Mouse (Mus musculus) heart, embryonic 13.5 days (tissue): ENCODE measurements at regions not wholly inside any gene's neighbourhood (a gene's known extent, or its start where the extent isn't known, plus 50 kb on each side); places are given as distances from the start of the nearest gene placed in this dataset.

ENCODE experiments used
- ATAC-seq: fragments of 200-750 bp; cut with Nextera tagmentation; 2 replicates; pipeline ENCODE4 v1.8.0; 2017; ENCODE audit warnings: moderate TSS enrichment; ENCODE audit not compliant: insufficient number of reproducible peaks, low FRiP score, low TSS enrichment; ENCODE audit errors: extremely low read depth
- H3K27ac ChIP-seq: fragments of 300-500 bp; sonication (generic); replicated peaks from 2 replicates; pipeline ENCODE4 v1.5.1; 2015; ENCODE audit warnings: moderate library complexity, mild to moderate bottlenecking, inconsistent platforms
- H3K27me3 ChIP-seq: fragments of 300-500 bp; sonication (generic); replicated peaks from 2 replicates; pipeline ENCODE4 v1.6.1; 2015; ENCODE audit warnings: mild to moderate bottlenecking, inconsistent platforms
- H3K36me3 ChIP-seq: fragments of 300-500 bp; sonication (generic); 2 replicates; pipeline ENCODE4 v1.6.1; 2015; ENCODE audit warnings: mild to moderate bottlenecking, inconsistent platforms
- H3K4me1 ChIP-seq: fragments of 300-500 bp; sonication (generic); 2 replicates; pipeline ENCODE4 v1.6.1; 2015; ENCODE audit warnings: inconsistent platforms
- H3K4me2 ChIP-seq: fragments of 300-500 bp; sonication (generic); 2 replicates; pipeline ENCODE4 v1.6.1; 2015; ENCODE audit warnings: inconsistent platforms, mild to moderate bottlenecking, moderate library complexity
- H3K4me3 ChIP-seq: fragments of 300-500 bp; sonication (generic); 2 replicates; pipeline ENCODE4 v1.5.1; 2015; ENCODE audit warnings: moderate library complexity, mild to moderate bottlenecking, inconsistent platforms
- H3K9ac ChIP-seq: fragments of 300-500 bp; sonication (generic); 2 replicates; pipeline ENCODE4 v1.6.1; 2015; ENCODE audit warnings: inconsistent platforms, mild to moderate bottlenecking, moderate library complexity
- H3K9me3 ChIP-seq: fragments of 300-500 bp; sonication (generic); 2 replicates; pipeline ENCODE4 v1.6.1; 2016; ENCODE audit warnings: inconsistent platforms
- WGBS: fragments of 180-500 bp; shearing (Covaris S2); methylation state at CpG from one replicate; pipeline ENCODE4 v1.1.7; 2015; ENCODE audit warnings: mixed read lengths; 5-methylcytosine and 5-hydroxymethylcytosine counted together

GRCm38 (mm10) chr10:37259186-37259585 is 120.5 kb upstream of the Marcks start:
- 82% methylated on average over 3 of the region's 3 CpGs for WGBS
- Histone ChIP-seq H3K36me3 (no peaks in the 10 kb centered on the region), H3K4me2 (no peak overlapping the region), H3K27ac (no peak overlapping the region), H3K27me3 (no peaks in the 10 kb centered on the region), H3K4me3 (no peak overlapping the region), H3K9me3 (no peaks in the 10 kb centered on the region), H3K4me1 (no peaks in the 10 kb centered on the region), H3K9ac (no peak overlapping the region)
- ATAC-seq, result no peak

GRCm38 (mm10) chr10:37257544-37257943 is 118.8 kb upstream of the Marcks start:
- no peak overlapping the region for H3K27ac ChIP-seq

GRCm38 (mm10) chr10:37250934-37251521 is 112.3 kb upstream of the Marcks start:
- H3K4me3 ChIP-seq, result no peak overlapping the region
- H3K9me3 ChIP-seq, result no peaks in the 10 kb centered on the region
- WGBS, result 38% methylated on average over 6 of the region's 6 CpGs
- peaks cover 20% of the 10 kb centered on the region for H3K4me1 ChIP-seq
- H3K27ac ChIP-seq, result peak overlapping the region; percentile 56; the same call in 1 of the 2 replicates
- no peak for ATAC-seq
- no peak overlapping the region for H3K9ac ChIP-seq
- no peaks in the 10 kb centered on the region for H3K36me3 ChIP-seq
- no peaks in the 10 kb centered on the region; the same call in 1 of the 2 replicates for H3K27me3 ChIP-seq
- no peak overlapping the region for H3K4me2 ChIP-seq

More at GRCm38 (mm10) chr10:37257544-37257943, 118.8 kb upstream of the Marcks start:
- Histone ChIP-seq H3K4me2 (no peak overlapping the region), H3K9ac (no peak overlapping the region), H3K4me1 (no peaks in the 10 kb centered on the region), H3K36me3 (no peaks in the 10 kb centered on the region), H3K4me3 (no peak overlapping the region), H3K27me3 (no peaks in the 10 kb centered on the region), H3K9me3 (no peaks in the 10 kb centered on the region)
- no peak for ATAC-seq
- WGBS, result 65% methylated on average over 6 of the region's 6 CpGs

- H3K4me3 ChIP-seq, result no peak overlapping the region
- no peak overlapping the region for H3K4me2 ChIP-seq
- no peak overlapping the region for H3K9ac ChIP-seq
- no peaks in the 10 kb centered on the region for H3K9me3 ChIP-seq
- ATAC-seq, result no peak
- no peaks in the 10 kb centered on the region; the same call in 1 of the 2 replicates for H3K27me3 ChIP-seq
- H3K36me3 ChIP-seq, result no peaks in the 10 kb centered on the region
- WGBS, result 21% methylated on average over 2 of the region's 2 CpGs
- H3K4me1 ChIP-seq, result peaks cover 20% of the 10 kb centered on the region
- H3K27ac ChIP-seq, result peak overlapping the region; percentile 56; the same call in 1 of the 2 replicates
Measured at GRCm38 (mm10) chr10:37250157-37250556, 111.4 kb upstream of the Marcks start.

GRCm38 (mm10) chr10:37249511-37249910 is 110.8 kb upstream of the Marcks start:
- 80% methylated on average over 4 of the region's 4 CpGs for WGBS
- peaks cover 20% of the 10 kb centered on the region for H3K4me1 ChIP-seq
- no peak overlapping the region for H3K4me2 ChIP-seq
- H3K9ac ChIP-seq, result no peak overlapping the region
- H3K27ac ChIP-seq, result no peak overlapping the region
- H3K36me3 ChIP-seq, result no peaks in the 10 kb centered on the region
- no peaks in the 10 kb centered on the region for H3K9me3 ChIP-seq
- no peak overlapping the region for H3K4me3 ChIP-seq
- H3K27me3 ChIP-seq, result no peaks in the 10 kb centered on the region; the same call in 1 of the 2 replicates
- ATAC-seq, result no peak

GRCm38 (mm10) chr10:37247121-37247520 is 108.4 kb upstream of the Marcks start:
- no peak for ATAC-seq
- Histone ChIP-seq H3K4me3 (no peak overlapping the region), H3K27ac (no peak overlapping the region), H3K4me2 (no peak overlapping the region), H3K9ac (no peak overlapping the region), H3K27me3 (peaks cover 2% of the 10 kb centered on the region; the same call in 1 of the 2 replicates), H3K36me3 (no peaks in the 10 kb centered on the region), H3K9me3 (no peaks in the 10 kb centered on the region), H3K4me1 (peaks cover 20% of the 10 kb centered on the region)

- H3K4me2 ChIP-seq, result no peak overlapping the region
- H3K27ac ChIP-seq, result no peak overlapping the region
- peaks cover 6% of the 10 kb centered on the region; the same call in 1 of the 2 replicates for H3K27me3 ChIP-seq
- H3K4me1 ChIP-seq, result peaks cover 20% of the 10 kb centered on the region
- no peak for ATAC-seq
- H3K36me3 ChIP-seq, result no peaks in the 10 kb centered on the region
- 89% methylated on average over 2 of the region's 2 CpGs for WGBS
- H3K9me3 ChIP-seq, result no peaks in the 10 kb centered on the region
- no peak overlapping the region for H3K9ac ChIP-seq
- no peak overlapping the region for H3K4me3 ChIP-seq
Measured at GRCm38 (mm10) chr10:37243136-37243535, 104.4 kb upstream of the Marcks start.

- Histone ChIP-seq H3K4me3 (no peak overlapping the region), H3K9me3 (no peaks in the 10 kb centered on the region), H3K27me3 (peaks cover 6% of the 10 kb centered on the region; the same call in 1 of the 2 replicates), H3K36me3 (no peaks in the 10 kb centered on the region), H3K27ac (peak overlapping the region; percentile 58), H3K4me2 (no peak overlapping the region), H3K4me1 (peaks cover 22% of the 10 kb centered on the region), H3K9ac (no peak overlapping the region)
- 56% methylated on average over 4 of the region's 4 CpGs for WGBS
- ATAC-seq, result no peak
Measured at GRCm38 (mm10) chr10:37241821-37242263, 103.1 kb upstream of the Marcks start.

GRCm38 (mm10) chr10:37240634-37241033 is 101.9 kb upstream of the Marcks start:
- Histone ChIP-seq H3K4me2 (no peak overlapping the region), H3K27ac (no peak overlapping the region), H3K36me3 (no peaks in the 10 kb centered on the region), H3K9ac (no peak overlapping the region), H3K4me3 (no peak overlapping the region), H3K4me1 (peaks cover 34% of the 10 kb centered on the region), H3K27me3 (peaks cover 6% of the 10 kb centered on the region; the same call in 1 of the 2 replicates), H3K9me3 (no peaks in the 10 kb centered on the region)
- WGBS, result 36% methylated on average over 4 of the region's 4 CpGs
- ATAC-seq, result no peak; the same call in 1 of the 2 replicates

GRCm38 (mm10) chr10:37240201-37240600 is 101.5 kb upstream of the Marcks start:
- Histone ChIP-seq H3K4me3 (no peak overlapping the region), H3K9me3 (no peaks in the 10 kb centered on the region), H3K27me3 (peaks cover 6% of the 10 kb centered on the region; the same call in 1 of the 2 replicates), H3K9ac (no peak overlapping the region), H3K4me2 (no peak overlapping the region), H3K4me1 (peaks cover 38% of the 10 kb centered on the region), H3K27ac (no peak overlapping the region), H3K36me3 (no peaks in the 10 kb centered on the region)
- 74% methylated on average over 3 of the region's 3 CpGs for WGBS
- no peak for ATAC-seq

GRCm38 (mm10) chr10:37236001-37236822 is 97.5 kb upstream of the Marcks start:
- Histone ChIP-seq H3K27ac (peak overlapping the region; percentile 70), H3K4me1 (peaks cover 69% of the 10 kb centered on the region), H3K4me3 (no peak overlapping the region), H3K36me3 (no peaks in the 10 kb centered on the region), H3K9ac (no peak overlapping the region), H3K9me3 (no peaks in the 10 kb centered on the region), H3K27me3 (no peaks in the 10 kb centered on the region), H3K4me2 (no peak overlapping the region)
- no peak for ATAC-seq
- 61% methylated on average over 4 of the region's 4 CpGs for WGBS
